Mouse (Mus musculus): ENCODE measurements around the gene Tbc1d7. TPM values are rescaled to one million over a fixed set of nuclear protein-coding genes. Genes with fewer than 3 reads are reported as not detected.

Tbc1d7 gene
- polyA plus RNA-seq, 1 experiment, result 15.9 TPM

DNA sequence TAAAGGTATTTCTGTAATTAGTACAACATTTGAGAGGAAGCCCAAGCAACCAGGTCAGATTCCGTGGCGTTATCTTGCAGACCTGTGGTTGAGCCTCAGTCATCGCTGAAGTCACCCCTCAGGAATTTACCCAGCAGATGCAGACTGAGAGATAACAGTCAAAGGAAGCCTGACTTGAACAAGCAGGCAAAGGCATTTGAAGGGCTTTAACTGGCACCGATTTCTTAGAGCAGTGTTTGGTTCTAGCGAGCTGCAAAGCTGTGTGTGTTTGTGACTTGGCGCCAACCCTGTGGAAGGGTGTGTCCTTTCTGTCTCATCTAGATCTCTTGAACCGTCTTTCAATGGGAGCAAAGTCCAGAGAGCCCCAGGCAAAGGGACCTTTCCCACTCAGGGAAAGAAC is 22.0 kb upstream of the Tbc1d7 start:
- TF ChIP-seq MYOD1 (IDR thresholded peaks at IDR 0.05; ENCODE audit: control insufficient read depth, insufficient read length, low read depth), result peak; percentile 76
- no peak for TF ChIP-seq USF1 (IDR thresholded peaks at IDR 0.05; ENCODE audit: low read depth)
- TF ChIP-seq FOSL1 (IDR thresholded peaks at IDR 0.05; ENCODE audit: insufficient read depth, low read length, poor library complexity, severe bottlenecking), result peak; percentile 59
- no peak for TF ChIP-seq CTCF (IDR thresholded peaks at IDR 0.05; ENCODE audit: control insufficient read depth, insufficient read depth, insufficient read length)
- no peak for TF ChIP-seq CEBPB (IDR thresholded peaks at IDR 0.05; ENCODE audit: low read depth)
- TF ChIP-seq MAX (IDR thresholded peaks at IDR 0.05), result peak; percentile 42
- no peaks in the 10 kb centered on the region for H3K27me3 ChIP-seq (ENCODE audit: control insufficient read depth, insufficient read depth, insufficient read length)
- H3ac ChIP-seq (ENCODE audit: control insufficient read depth, insufficient read length, low read depth), result no peak overlapping the region
- no peaks in the 10 kb centered on the region for H3K79me2 ChIP-seq (ENCODE audit: control insufficient read depth, insufficient read depth)
- H3K36me3 ChIP-seq (ENCODE audit: control insufficient read depth, insufficient read depth), result peaks cover 5% of the 10 kb centered on the region
- no peaks in the 10 kb centered on the region for H3K79me3 ChIP-seq (ENCODE audit: low read depth)
- H3K4me3 ChIP-seq (ENCODE audit: insufficient read depth, poor library complexity, severe bottlenecking), result no peak overlapping the region

DNA sequence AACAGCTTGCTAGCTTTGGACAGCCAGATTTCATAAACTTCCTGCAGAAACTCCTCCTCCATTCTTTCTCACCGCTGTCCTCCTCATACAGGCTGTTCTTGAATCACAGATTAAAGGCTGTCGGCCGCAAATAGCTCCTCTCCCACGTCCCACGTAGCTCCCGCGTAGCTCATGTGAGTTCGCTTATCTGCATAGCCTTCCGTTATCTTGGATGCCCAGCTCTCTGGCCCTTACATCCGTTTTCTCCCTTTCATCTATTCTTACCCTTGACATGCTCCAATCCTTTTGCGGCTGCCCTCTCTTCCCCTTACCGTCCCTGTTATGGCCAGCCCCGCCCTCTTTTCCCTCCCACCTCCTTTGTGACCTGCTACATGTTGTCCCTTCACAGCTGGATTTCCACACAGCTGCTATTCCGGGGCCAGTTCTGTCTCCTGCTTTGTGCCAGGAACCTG is 20.5 kb upstream of the Tbc1d7 start:
- TF ChIP-seq FOSL1 (IDR thresholded peaks at IDR 0.05; ENCODE audit: insufficient read depth, low read length, poor library complexity, severe bottlenecking), result no peak
- no peak for TF ChIP-seq MYOG (IDR thresholded peaks at IDR 0.05; ENCODE audit: control insufficient read depth, extremely low read depth, insufficient read length)
- no peak for TF ChIP-seq CEBPB (IDR thresholded peaks at IDR 0.05; ENCODE audit: low read depth)
- TF ChIP-seq CTCF (IDR thresholded peaks at IDR 0.05; ENCODE audit: control insufficient read depth, insufficient read depth, insufficient read length), result no peak
- TF ChIP-seq MAX (IDR thresholded peaks at IDR 0.05), result no peak
- TF ChIP-seq MYOD1 (IDR thresholded peaks at IDR 0.05; ENCODE audit: control insufficient read depth, insufficient read length, low read depth), result no peak
- no peak for TF ChIP-seq USF1 (IDR thresholded peaks at IDR 0.05; ENCODE audit: low read depth)
- Histone ChIP-seq H3ac (ENCODE audit: control insufficient read depth, insufficient read length, low read depth) (no peak overlapping the region), H3K36me3 (ENCODE audit: control insufficient read depth, insufficient read depth) (peaks cover 5% of the 10 kb centered on the region), H3K4me3 (ENCODE audit: insufficient read depth, poor library complexity, severe bottlenecking) (no peak overlapping the region), H3K79me2 (ENCODE audit: control insufficient read depth, insufficient read depth) (no peaks in the 10 kb centered on the region), H3K27me3 (ENCODE audit: control insufficient read depth, insufficient read depth, insufficient read length) (no peaks in the 10 kb centered on the region), H3K79me3 (ENCODE audit: low read depth) (no peaks in the 10 kb centered on the region)

DNA sequence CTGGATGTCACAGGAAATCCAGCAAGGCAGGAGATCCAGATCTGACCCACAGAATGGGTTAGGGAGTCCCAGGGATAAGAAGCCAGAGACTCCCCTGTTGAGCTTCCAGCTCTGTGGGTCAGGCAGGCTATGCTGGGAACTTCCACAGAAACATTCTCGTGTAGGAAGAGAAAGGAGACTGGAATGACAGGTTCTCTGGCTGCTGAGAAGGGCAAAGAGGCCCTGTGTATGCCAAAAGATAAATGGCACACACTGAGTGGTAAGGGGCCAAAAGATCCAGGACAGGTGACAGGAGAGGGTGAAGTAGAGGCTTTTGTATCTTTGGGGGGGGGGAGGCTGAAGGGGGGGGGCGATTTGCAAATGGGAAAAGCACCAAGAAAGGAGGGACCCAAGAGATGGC is 20.0 kb upstream of the Tbc1d7 start:
- no peak overlapping the region for H3ac ChIP-seq (ENCODE audit: control insufficient read depth, insufficient read length, low read depth)
- peaks cover 5% of the 10 kb centered on the region for H3K36me3 ChIP-seq (ENCODE audit: control insufficient read depth, insufficient read depth)
- no peak overlapping the region for H3K4me3 ChIP-seq (ENCODE audit: insufficient read depth, poor library complexity, severe bottlenecking)

DNA sequence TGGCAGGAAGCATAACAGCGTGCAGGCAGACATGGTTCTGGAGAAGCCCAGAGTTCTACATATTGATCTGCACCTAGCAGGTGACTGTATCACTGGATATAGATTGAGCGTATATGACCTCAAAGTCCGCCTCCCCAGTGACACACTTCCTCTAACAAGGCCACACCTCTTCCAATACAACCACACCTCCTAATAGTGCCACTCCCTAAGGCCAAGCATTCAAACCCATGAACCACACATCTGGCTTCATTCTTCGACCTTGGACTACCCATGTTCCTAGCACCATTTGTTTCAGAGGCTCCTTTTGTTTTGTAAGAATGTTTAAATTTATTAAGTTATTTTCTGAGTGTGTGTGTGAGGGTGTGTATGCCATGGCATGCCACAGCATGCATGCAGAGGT is 16.4 kb upstream of the Tbc1d7 start:
- H3K36me3 ChIP-seq (ENCODE audit: control insufficient read depth, insufficient read depth), result no peaks in the 10 kb centered on the region
- no peaks in the 10 kb centered on the region for H3K79me3 ChIP-seq (ENCODE audit: low read depth)
- H3K4me3 ChIP-seq (ENCODE audit: insufficient read depth, poor library complexity, severe bottlenecking), result no peak overlapping the region
- H3ac ChIP-seq (ENCODE audit: control insufficient read depth, insufficient read length, low read depth), result no peak overlapping the region
- no peaks in the 10 kb centered on the region for H3K27me3 ChIP-seq (ENCODE audit: control insufficient read depth, insufficient read depth, insufficient read length)
- no peaks in the 10 kb centered on the region for H3K79me2 ChIP-seq (ENCODE audit: control insufficient read depth, insufficient read depth)
- TF ChIP-seq MYOG (IDR thresholded peaks at IDR 0.05; ENCODE audit: control insufficient read depth, extremely low read depth, insufficient read length), result no peak
- TF ChIP-seq MAX (IDR thresholded peaks at IDR 0.05), result no peak
- TF ChIP-seq USF1 (IDR thresholded peaks at IDR 0.05; ENCODE audit: low read depth), result no peak
- no peak for TF ChIP-seq CEBPB (IDR thresholded peaks at IDR 0.05; ENCODE audit: low read depth)
- no peak for TF ChIP-seq FOSL1 (IDR thresholded peaks at IDR 0.05; ENCODE audit: insufficient read depth, low read length, poor library complexity, severe bottlenecking)
- no peak for TF ChIP-seq CTCF (IDR thresholded peaks at IDR 0.05; ENCODE audit: control insufficient read depth, insufficient read depth, insufficient read length)
- no peak for TF ChIP-seq MYOD1 (IDR thresholded peaks at IDR 0.05; ENCODE audit: control insufficient read depth, insufficient read length, low read depth)

More for the DNA sequence above, 20.0 kb upstream of the Tbc1d7 start:
- TF ChIP-seq CEBPB (IDR thresholded peaks at IDR 0.05; ENCODE audit: low read depth) (no peak), FOSL1 (IDR thresholded peaks at IDR 0.05; ENCODE audit: insufficient read depth, low read length, poor library complexity, severe bottlenecking) (no peak), MYOD1 (IDR thresholded peaks at IDR 0.05; ENCODE audit: control insufficient read depth, insufficient read length, low read depth) (no peak)
- Histone ChIP-seq H3K79me3 (ENCODE audit: low read depth) (no peaks in the 10 kb centered on the region), H3K27me3 (ENCODE audit: control insufficient read depth, insufficient read depth, insufficient read length) (no peaks in the 10 kb centered on the region), H3K79me2 (ENCODE audit: control insufficient read depth, insufficient read depth) (no peaks in the 10 kb centered on the region)

DNA sequence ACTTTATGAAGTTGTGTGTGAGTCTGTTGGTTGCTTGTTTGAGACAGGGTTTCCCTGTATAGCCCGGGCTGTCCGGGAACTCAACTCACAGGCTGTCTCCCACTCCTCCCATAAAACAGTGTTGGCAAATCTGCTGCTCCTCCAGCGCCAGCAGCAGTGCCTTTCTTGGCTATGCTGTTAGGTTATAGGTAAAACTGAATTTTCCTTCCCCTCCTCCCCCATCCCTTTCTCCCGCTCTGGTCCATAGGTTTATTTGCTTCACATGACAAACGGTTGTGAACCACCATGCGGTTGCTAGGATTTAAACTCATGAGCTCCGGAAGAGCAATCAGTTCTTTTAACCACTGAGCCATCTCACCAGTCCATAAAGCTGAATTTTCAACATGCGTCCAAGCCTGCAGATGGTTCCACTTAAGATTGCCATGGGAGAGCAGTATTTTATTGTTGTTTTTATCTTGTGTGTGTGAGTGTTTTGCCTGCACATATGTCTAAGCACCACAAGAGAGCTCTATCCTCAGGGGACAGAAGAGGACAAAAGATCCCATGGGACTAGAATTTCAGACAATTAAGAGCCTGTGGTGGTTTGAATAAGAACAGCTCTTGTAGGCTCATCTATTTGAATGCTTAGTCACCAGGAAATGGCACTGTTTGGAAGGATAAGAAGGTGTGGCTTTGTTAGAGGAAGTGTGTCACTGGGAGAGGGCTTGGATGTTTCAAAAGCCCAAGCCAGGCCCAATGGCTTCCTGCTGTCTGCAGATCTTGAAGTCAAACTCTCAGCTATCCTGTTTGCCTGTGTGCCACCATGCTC is 12.2 kb upstream of the Tbc1d7 start:
- H3K4me3 ChIP-seq (ENCODE audit: insufficient read depth, poor library complexity, severe bottlenecking), result no peak overlapping the region
- H3K79me2 ChIP-seq (ENCODE audit: control insufficient read depth, insufficient read depth), result no peaks in the 10 kb centered on the region
- H3K36me3 ChIP-seq (ENCODE audit: control insufficient read depth, insufficient read depth), result no peaks in the 10 kb centered on the region
- TF ChIP-seq FOSL1 (IDR thresholded peaks at IDR 0.05; ENCODE audit: insufficient read depth, low read length, poor library complexity, severe bottlenecking) (no peak), MYOD1 (IDR thresholded peaks at IDR 0.05; ENCODE audit: control insufficient read depth, insufficient read length, low read depth) (no peak), MAX (IDR thresholded peaks at IDR 0.05) (no peak), USF1 (IDR thresholded peaks at IDR 0.05; ENCODE audit: low read depth) (no peak), CEBPB (IDR thresholded peaks at IDR 0.05; ENCODE audit: low read depth) (no peak), MYOG (IDR thresholded peaks at IDR 0.05; ENCODE audit: control insufficient read depth, extremely low read depth, insufficient read length) (no peak), CTCF (IDR thresholded peaks at IDR 0.05; ENCODE audit: control insufficient read depth, insufficient read depth, insufficient read length) (no peak)
- no peaks in the 10 kb centered on the region for H3K79me3 ChIP-seq (ENCODE audit: low read depth)
- H3K27me3 ChIP-seq (ENCODE audit: control insufficient read depth, insufficient read depth, insufficient read length), result no peaks in the 10 kb centered on the region
- no peak overlapping the region for H3ac ChIP-seq (ENCODE audit: control insufficient read depth, insufficient read length, low read depth)

Data from C2C12 (cell line).